Mouse (Mus musculus): ENCODE measurements around the gene Uba52. TPM values are rescaled to one million over a fixed set of nuclear protein-coding genes. Genes with fewer than 3 reads are reported as not detected.

The Uba52 gene
- polyA plus RNA-seq, 3 experiments from 2014 or later, result 2,608 to 4,221 (median 3,776) TPM

GRCm38 (mm10) chr8:70503062-70503750, 7.4 kb downstream of the Uba52 start:
- no peak for ATAC-seq

- no peak for ATAC-seq
These were observed 8.1 kb downstream of the Uba52 start for GRCm38 (mm10) chr8:70502540-70502939.

- no peak for ATAC-seq
These were observed 8.6 kb downstream of the Uba52 start for GRCm38 (mm10) chr8:70501820-70502529.

GRCm38 (mm10) chr8:70500386-70501301, 10.0 kb downstream of the Uba52 start:
- ATAC-seq, result no peak

GRCm38 (mm10) chr8:70495771-70496062, 14.9 kb downstream of the Uba52 start:
- ATAC-seq, result no peak

- ATAC-seq, result no peak
These were observed 15.4 kb downstream of the Uba52 start for GRCm38 (mm10) chr8:70495001-70495770.

- no peak for ATAC-seq
These were observed 16.1 kb downstream of the Uba52 start for GRCm38 (mm10) chr8:70494416-70494945.

- no peak for ATAC-seq
These were observed 16.7 kb downstream of the Uba52 start for GRCm38 (mm10) chr8:70493692-70494415.

GRCm38 (mm10) chr8:70492664-70493640, 17.6 kb downstream of the Uba52 start, which contains the start of gene Crlf1:
Crlf1 (plus strand) TSS chr8:70493158.
- ATAC-seq, result no peak

GRCm38 (mm10) chr8:70490880-70491495, 19.6 kb downstream of the Uba52 start:
- ATAC-seq, result no peak

- no peak for ATAC-seq
These were observed 20.3 kb downstream of the Uba52 start for GRCm38 (mm10) chr8:70490061-70490879.

- ATAC-seq, result no peak
These were observed 21.0 kb downstream of the Uba52 start for GRCm38 (mm10) chr8:70489576-70489975.

GRCm38 (mm10) chr8:70488931-70489470, 21.6 kb downstream of the Uba52 start:
- ATAC-seq, result no peak

GRCm38 (mm10) chr8:70487993-70488796, 22.4 kb downstream of the Uba52 start:
- ATAC-seq, result no peak

GRCm38 (mm10) chr8:70486941-70487520, 23.6 kb downstream of the Uba52 start, which contains the start of gene Tmem59l:
Tmem59l (minus strand) TSS chr8:70487358.
- no peak for ATAC-seq

GRCm38 (mm10) chr8:70486191-70486681, 24.4 kb downstream of the Uba52 start:
- no peak for ATAC-seq

- no peak for ATAC-seq
These were observed 27.7 kb downstream of the Uba52 start for GRCm38 (mm10) chr8:70482943-70483342.

Data from inflammation-experienced regulatory T-cells, adult 6 months (primary cell).